Mouse (Mus musculus): ENCODE measurements around the gene Hist1h3h. TPM values are rescaled to one million over a fixed set of nuclear protein-coding genes. Genes with fewer than 3 reads are reported as not detected.
"Not testable (repeated sequence)": the region's sequence is repeated elsewhere in the genome, so short reads cannot be mapped to it uniquely, and the experiment has no call there.

Gene Hist1h3h
- total RNA-seq (2014; rRNA removed) (258 and 532 TPM in 2 replicates), polyA plus RNA-seq (2015; fragmentation: Nextera tagmentation; extraction: Ambion mirVana) (2.0 TPM in 1 of 2 replicates, not detected in the other)

DNA sequence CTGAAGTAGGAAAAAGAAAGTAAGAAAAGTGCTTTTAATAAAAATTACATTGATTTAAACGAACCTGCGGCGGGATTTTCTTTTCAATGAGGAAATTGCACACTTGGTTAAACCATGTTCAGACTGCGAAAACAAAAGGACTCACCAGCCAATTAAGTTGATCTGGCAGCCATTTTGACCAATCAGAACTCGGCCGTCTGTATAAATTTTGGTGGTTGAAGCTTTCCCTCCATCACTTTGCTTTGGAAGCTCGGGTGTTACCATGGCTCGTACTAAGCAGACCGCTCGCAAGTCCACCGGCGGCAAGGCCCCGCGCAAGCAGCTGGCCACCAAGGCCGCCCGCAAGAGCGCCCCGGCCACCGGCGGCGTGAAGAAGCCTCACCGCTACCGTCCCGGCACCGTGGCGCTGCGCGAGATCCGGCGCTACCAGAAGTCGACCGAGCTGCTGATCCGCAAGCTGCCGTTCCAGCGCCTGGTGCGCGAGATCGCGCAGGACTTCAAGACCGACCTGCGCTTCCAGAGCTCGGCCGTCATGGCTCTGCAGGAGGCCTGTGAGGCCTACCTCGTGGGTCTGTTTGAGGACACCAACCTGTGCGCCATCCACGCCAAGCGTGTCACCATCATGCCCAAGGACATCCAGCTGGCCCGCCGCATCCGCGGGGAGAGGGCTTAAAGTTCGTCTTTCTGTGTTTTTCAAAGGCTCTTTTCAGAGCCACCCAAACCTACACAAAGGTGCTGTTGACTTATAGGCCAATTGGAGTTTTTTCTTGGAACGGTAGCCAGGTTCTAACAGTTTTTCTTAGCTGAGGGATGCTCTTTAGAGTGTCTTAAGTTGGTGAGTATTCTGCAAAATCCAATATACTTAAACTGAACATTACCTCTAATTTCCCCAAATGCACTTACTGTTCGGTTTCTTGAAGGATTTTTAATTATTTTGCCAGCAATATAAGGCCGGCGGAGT is at the start of gene Hist1h3h:
TSS of gene Hist1h3h (plus strand) at position 263 of the 961 bp plus-strand sequence.
- under 1% methylated on average over 24 of the region's 56 CpGs for WGBS
- H3K9me3 ChIP-seq (ENCODE audit: low read length) = not testable (repeated sequence)
- H3K9ac ChIP-seq (replicated peaks; ENCODE audit: low read length, poor library complexity, severe bottlenecking) = peak within 1 kb of the TSS; percentile 50; the same call in 1 of the 2 replicates

DNA sequence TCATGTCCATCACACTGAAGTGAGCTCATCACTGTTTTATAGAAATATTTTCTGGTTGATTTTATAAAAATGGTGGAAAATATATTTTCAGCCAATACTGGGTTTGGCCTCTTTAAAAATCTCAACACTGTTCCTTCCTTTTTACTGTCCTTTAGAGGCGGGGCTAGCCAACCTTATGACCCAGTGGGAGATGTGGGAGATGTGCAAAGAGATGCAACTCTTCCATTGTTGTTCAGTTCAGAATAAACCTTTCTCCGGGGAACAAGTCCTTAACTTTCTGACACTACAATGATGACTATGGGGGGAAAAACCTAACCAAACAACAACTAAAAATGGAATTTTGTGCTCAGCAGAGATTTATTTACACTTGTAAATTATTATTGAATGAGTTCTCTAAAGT is 40.2 kb upstream of the Hist1h3h start, which contains the start of gene Olfr1360:
TSS of gene Olfr1360 (minus strand) at position 101 of the 400 bp plus-strand sequence.
- Histone ChIP-seq H3K27ac (ENCODE audit: low read depth, low read length) (no peak within 1 kb of the TSS), H3K4me2 (ENCODE audit: low read depth, low read length, poor library complexity, severe bottlenecking) (no peak within 1 kb of the TSS), H3K36me3 (ENCODE audit: insufficient read depth, low read length) (no peaks in the 10 kb centered on the region), H3K9me3 (ENCODE audit: low read length) (no peaks in the 10 kb centered on the region), H3K9ac (replicated peaks; ENCODE audit: low read length, poor library complexity, severe bottlenecking) (no peak within 1 kb of the TSS), H3K4me3 (ENCODE audit: low read depth, low read length) (no peak within 1 kb of the TSS), H3K4me1 (ENCODE audit: insufficient read depth, low read length) (no peaks in the 10 kb centered on the region), H3K27me3 (ENCODE audit: insufficient read depth, low read length) (no peaks in the 10 kb centered on the region)
- 85% methylated on average over 2 of the region's 2 CpGs for WGBS
- no peak for DNase-seq (ENCODE audit: low spot score)
- no peak for TF ChIP-seq CTCF (IDR thresholded peaks at IDR 0.05)
- ATAC-seq (ENCODE audit: low FRiP score) = no peak

More for the DNA sequence above, at the start of gene Hist1h3h:
- Histone ChIP-seq H3K27ac (ENCODE audit: low read depth, low read length) (peak within 1 kb of the TSS; percentile 71), H3K4me3 (ENCODE audit: low read depth, low read length) (peak within 1 kb of the TSS; percentile 38), H3K4me2 (ENCODE audit: low read depth, low read length, poor library complexity, severe bottlenecking) (peak within 1 kb of the TSS; percentile 73)
- not testable (repeated sequence) for H3K27me3 ChIP-seq (ENCODE audit: insufficient read depth, low read length); H3K4me1 ChIP-seq (ENCODE audit: insufficient read depth, low read length); H3K36me3 ChIP-seq (ENCODE audit: insufficient read depth, low read length)
- peak; percentile 45 for ATAC-seq (ENCODE audit: low FRiP score)
- DNase-seq (ENCODE audit: low spot score) = peak; percentile 96

- Histone ChIP-seq H3K4me1 (ENCODE audit: insufficient read depth, low read length) (no peaks in the 10 kb centered on the region), H3K4me2 (ENCODE audit: low read depth, low read length, poor library complexity, severe bottlenecking) (no peak within 1 kb of the TSS), H3K4me3 (ENCODE audit: low read depth, low read length) (no peak within 1 kb of the TSS), H3K27me3 (ENCODE audit: insufficient read depth, low read length) (no peaks in the 10 kb centered on the region), H3K27ac (ENCODE audit: low read depth, low read length) (no peak within 1 kb of the TSS), H3K36me3 (ENCODE audit: insufficient read depth, low read length) (no peaks in the 10 kb centered on the region), H3K9ac (replicated peaks; ENCODE audit: low read length, poor library complexity, severe bottlenecking) (no peak within 1 kb of the TSS), H3K9me3 (ENCODE audit: low read length) (no peaks in the 10 kb centered on the region)
- no peak for TF ChIP-seq CTCF (IDR thresholded peaks at IDR 0.05)
- DNase-seq (ENCODE audit: low spot score) (no peak), ATAC-seq (ENCODE audit: low FRiP score) (no peak)
These were observed 19.6 kb upstream of the Hist1h3h start, which contains the start of gene Olfr1359 for GRCm38 (mm10) chr13:21697811-21698210. Olfr1359 (plus strand) TSS chr13:21698111.

GRCm38 (mm10) chr13:21706669-21707068 is 10.8 kb upstream of the Hist1h3h start:
- Histone ChIP-seq H3K27me3 (ENCODE audit: insufficient read depth, low read length) (no peaks in the 10 kb centered on the region), H3K9me3 (ENCODE audit: low read length) (no peaks in the 10 kb centered on the region), H3K4me3 (ENCODE audit: low read depth, low read length) (no peak overlapping the region), H3K36me3 (ENCODE audit: insufficient read depth, low read length) (no peaks in the 10 kb centered on the region), H3K4me2 (ENCODE audit: low read depth, low read length, poor library complexity, severe bottlenecking) (no peak overlapping the region), H3K27ac (ENCODE audit: low read depth, low read length) (no peak overlapping the region), H3K4me1 (ENCODE audit: insufficient read depth, low read length) (no peaks in the 10 kb centered on the region), H3K9ac (replicated peaks; ENCODE audit: low read length, poor library complexity, severe bottlenecking) (no peak overlapping the region)
- ATAC-seq (ENCODE audit: low FRiP score) (no peak), DNase-seq (ENCODE audit: low spot score) (no peak)
- no peak for TF ChIP-seq CTCF (IDR thresholded peaks at IDR 0.05)
- WGBS = 71% methylated on average over 4 of the region's 4 CpGs

- TF ChIP-seq CTCF (IDR thresholded peaks at IDR 0.05) = peak; percentile 92
- ATAC-seq (ENCODE audit: low FRiP score) = peak; percentile 89
- Histone ChIP-seq H3K9me3 (ENCODE audit: low read length) (no peaks in the 10 kb centered on the region), H3K4me2 (ENCODE audit: low read depth, low read length, poor library complexity, severe bottlenecking) (peak overlapping the region; percentile 61), H3K27me3 (ENCODE audit: insufficient read depth, low read length) (no peaks in the 10 kb centered on the region), H3K9ac (replicated peaks; ENCODE audit: low read length, poor library complexity, severe bottlenecking) (peak overlapping the region; percentile 52), H3K4me1 (ENCODE audit: insufficient read depth, low read length) (no peaks in the 10 kb centered on the region; the same call in 1 of the 2 replicates), H3K36me3 (ENCODE audit: insufficient read depth, low read length) (no peaks in the 10 kb centered on the region), H3K27ac (ENCODE audit: low read depth, low read length) (peak overlapping the region; percentile 78), H3K4me3 (ENCODE audit: low read depth, low read length) (peak overlapping the region; percentile 72)
- under 1% methylated on average over 32 of the region's 32 CpGs for WGBS
- DNase-seq (ENCODE audit: low spot score) = peak; percentile 91
These were observed 7.3 kb upstream of the Hist1h3h start for GRCm38 (mm10) chr13:21710031-21710711.
